Mouse (Mus musculus) hindbrain, embryonic 15.5 days (tissue): ENCODE data around the gene Fndc1. TPM values are rescaled to one million over a fixed set of nuclear protein-coding genes. Genes with fewer than 3 reads are reported as not detected.

Experiments used
- ATAC-seq: fragments of 200-750 bp; cut with Nextera tagmentation; 2 replicates; pipeline ENCODE4 v1.8.0; 2017; ENCODE audit warnings: low read depth, moderate number of reproducible peaks, moderate TSS enrichment; ENCODE audit not compliant: low FRiP score
- H3K27ac ChIP-seq: fragments of 300-500 bp; sonication (generic); replicated peaks from 2 replicates; pipeline ENCODE4 v1.5.1; 2015; ENCODE audit warnings: mild to moderate bottlenecking, inconsistent platforms
- H3K27me3 ChIP-seq: fragments of 300-500 bp; sonication (generic); 2 replicates; pipeline ENCODE4 v1.6.1; 2015; ENCODE audit warnings: control low read depth, inconsistent platforms
- H3K36me3 ChIP-seq: fragments of 300-500 bp; sonication (generic); 2 replicates; pipeline ENCODE4 v1.6.1; 2015; ENCODE audit warnings: control low read depth, inconsistent platforms
- H3K4me1 ChIP-seq: fragments of 300-500 bp; sonication (generic); replicated peaks from 2 replicates; pipeline ENCODE4 v1.6.1; 2015; ENCODE audit warnings: control low read depth, inconsistent platforms
- H3K4me2 ChIP-seq: fragments of 300-500 bp; sonication (generic); 2 replicates; pipeline ENCODE4 v1.6.1; 2015; ENCODE audit warnings: moderate library complexity, mild to moderate bottlenecking, inconsistent platforms
- H3K4me3 ChIP-seq: fragments of 300-500 bp; sonication (generic); 2 replicates; pipeline ENCODE4 v1.5.1; 2015; ENCODE audit warnings: mild to moderate bottlenecking, inconsistent platforms
- H3K9ac ChIP-seq: fragments of 300-500 bp; sonication (generic); 2 replicates; pipeline ENCODE4 v1.6.1; 2015; ENCODE audit warnings: inconsistent platforms
- H3K9me3 ChIP-seq: fragments of 300-500 bp; sonication (generic); 2 replicates; pipeline ENCODE4 v1.6.1; 2016; ENCODE audit warnings: control low read depth, inconsistent platforms
- WGBS: fragments of 180-500 bp; shearing (Covaris S2); methylation state at CpG from one replicate; pipeline ENCODE4 v1.1.7; 2015; 5-methylcytosine and 5-hydroxymethylcytosine counted together
- microRNA-seq: library from miRNA; unstranded; fragments of <30 nt; microRNA quantifications from one replicate; pipeline ENCODE4, GENCODE M21; 2016
- polyA plus RNA-seq: library from polyadenylated mRNA; unstranded; fragments of >200 nt; fragmentation: Nextera tagmentation; extraction: Ambion mirVana; gene quantifications from 2 replicates; pipeline ENCODE4 v1.2.1, GENCODE M21; 2015

Gene Fndc1
- polyA plus RNA-seq, 1 experiment from 2014 or later = 8.2 TPM

DNA sequence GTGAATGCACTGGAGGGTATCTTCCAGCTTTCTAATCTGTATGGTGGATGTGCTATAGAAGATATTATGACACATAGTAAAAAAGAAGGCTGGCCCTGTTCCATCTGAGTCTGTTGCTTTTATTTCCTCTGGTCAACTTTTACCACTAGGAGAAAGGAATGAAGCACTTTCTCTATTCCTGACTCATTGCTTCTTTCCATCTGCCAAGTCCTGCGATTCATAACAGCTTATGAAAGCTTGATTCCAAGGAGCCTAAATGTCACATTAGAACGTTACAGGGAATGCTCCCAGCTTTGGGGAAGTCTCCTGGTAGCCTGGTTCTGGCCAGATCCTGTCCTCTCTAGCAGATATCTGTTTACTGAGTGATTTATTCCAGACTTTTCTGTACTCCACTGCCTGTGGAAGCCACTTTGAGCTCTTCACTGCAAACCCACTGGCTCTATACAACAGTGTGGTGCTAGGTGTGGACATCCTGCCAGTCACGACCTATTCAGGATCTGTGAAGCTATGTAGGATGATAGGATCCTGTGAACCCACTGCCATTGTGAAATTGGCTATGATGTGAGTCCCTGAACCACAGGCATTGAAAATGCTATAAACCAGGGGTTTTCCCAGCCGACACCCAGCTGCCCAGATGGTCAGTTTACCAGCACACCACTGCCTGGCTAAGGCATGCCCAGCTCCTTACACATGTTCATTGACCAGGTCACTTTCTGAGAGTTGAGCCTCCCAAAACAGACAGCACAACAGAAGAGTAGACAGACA, 77.9 kb downstream of the Fndc1 start:
- H3K27ac ChIP-seq = no peak overlapping the region
- H3K4me3 ChIP-seq = no peak overlapping the region
- H3K27me3 ChIP-seq = no peaks in the 10 kb centered on the region
- WGBS = 85% methylated on average over 4 of the region's 4 CpGs
- H3K9me3 ChIP-seq = no peaks in the 10 kb centered on the region
- no peak overlapping the region for H3K9ac ChIP-seq
- H3K36me3 ChIP-seq = no peaks in the 10 kb centered on the region
- no peaks in the 10 kb centered on the region for H3K4me1 ChIP-seq
- H3K4me2 ChIP-seq = no peak overlapping the region
- ATAC-seq = no peak

GRCm38 (mm10) chr17:7746841-7747240, 80.3 kb downstream of the Fndc1 start:
- WGBS = 80% methylated on average over 3 of the region's 3 CpGs
- H3K9me3 ChIP-seq = no peaks in the 10 kb centered on the region
- H3K4me1 ChIP-seq = no peaks in the 10 kb centered on the region
- peak; percentile 59; the same call in 1 of the 2 replicates for ATAC-seq
- no peak overlapping the region for H3K4me3 ChIP-seq
- H3K4me2 ChIP-seq = no peak overlapping the region
- H3K36me3 ChIP-seq = no peaks in the 10 kb centered on the region
- H3K27me3 ChIP-seq = no peaks in the 10 kb centered on the region
- no peak overlapping the region for H3K27ac ChIP-seq
- no peak overlapping the region for H3K9ac ChIP-seq

DNA sequence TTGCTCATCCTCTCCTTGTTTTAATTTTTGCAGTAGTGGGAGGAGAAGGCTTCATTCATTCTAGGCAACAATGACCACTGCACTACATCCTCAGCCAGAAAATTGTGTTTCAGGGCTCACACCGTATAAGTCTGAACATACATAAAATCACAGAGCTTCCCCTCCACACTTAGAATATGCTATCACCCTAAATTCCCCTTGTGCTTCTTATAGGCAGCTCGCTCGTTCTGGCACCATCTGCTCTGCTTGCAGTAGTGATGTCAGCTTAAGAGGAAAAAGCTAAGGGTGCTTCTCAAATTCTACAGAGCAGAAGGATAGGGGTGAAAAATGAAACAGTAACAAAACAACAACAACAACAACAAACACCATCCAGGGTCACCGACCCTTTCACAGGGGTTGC, 82.1 kb downstream of the Fndc1 start:
- Histone ChIP-seq H3K27ac (no peak overlapping the region), H3K27me3 (no peaks in the 10 kb centered on the region), H3K36me3 (no peaks in the 10 kb centered on the region), H3K4me2 (no peak overlapping the region), H3K9me3 (no peaks in the 10 kb centered on the region), H3K4me1 (no peaks in the 10 kb centered on the region), H3K4me3 (no peak overlapping the region), H3K9ac (no peak overlapping the region)
- ATAC-seq = no peak
- WGBS = 94% methylated on average over 4 of the region's 4 CpGs

GRCm38 (mm10) chr17:7740988-7741387, 86.1 kb downstream of the Fndc1 start:
- Histone ChIP-seq H3K9me3 (no peaks in the 10 kb centered on the region), H3K4me1 (no peaks in the 10 kb centered on the region), H3K9ac (no peak overlapping the region), H3K4me3 (no peak overlapping the region), H3K27me3 (no peaks in the 10 kb centered on the region), H3K36me3 (no peaks in the 10 kb centered on the region), H3K27ac (no peak overlapping the region), H3K4me2 (no peak overlapping the region)
- ATAC-seq = no peak
- WGBS = 30% methylated on average over 2 of the region's 2 CpGs

DNA sequence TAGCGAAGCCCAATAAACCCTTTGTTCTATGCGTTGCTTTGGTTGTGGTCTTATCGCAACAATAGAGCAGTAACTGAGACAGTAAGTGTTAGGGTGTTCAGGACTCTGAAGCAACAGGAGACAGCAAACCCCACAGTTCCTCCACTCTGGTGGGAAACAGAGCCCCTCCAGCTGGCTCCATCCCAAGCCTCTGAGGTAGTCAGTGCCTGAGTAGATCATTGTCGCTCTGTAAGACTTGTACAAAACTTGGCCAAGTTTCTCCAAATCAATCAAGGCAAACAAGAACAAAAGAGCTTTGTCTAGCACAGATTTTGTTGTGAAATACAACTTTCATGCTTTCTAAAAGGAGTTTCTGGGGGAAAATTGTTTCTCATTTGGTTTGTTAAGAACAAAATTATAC, 104.1 kb downstream of the Fndc1 start:
- no peak for ATAC-seq
- Histone ChIP-seq H3K27me3 (no peaks in the 10 kb centered on the region), H3K4me2 (no peak overlapping the region), H3K36me3 (no peaks in the 10 kb centered on the region), H3K9ac (no peak overlapping the region), H3K9me3 (no peaks in the 10 kb centered on the region), H3K4me3 (no peak overlapping the region), H3K4me1 (no peaks in the 10 kb centered on the region; the same call in 1 of the 2 replicates), H3K27ac (no peak overlapping the region)
- WGBS = 71% methylated on average over 4 of the region's 4 CpGs

DNA sequence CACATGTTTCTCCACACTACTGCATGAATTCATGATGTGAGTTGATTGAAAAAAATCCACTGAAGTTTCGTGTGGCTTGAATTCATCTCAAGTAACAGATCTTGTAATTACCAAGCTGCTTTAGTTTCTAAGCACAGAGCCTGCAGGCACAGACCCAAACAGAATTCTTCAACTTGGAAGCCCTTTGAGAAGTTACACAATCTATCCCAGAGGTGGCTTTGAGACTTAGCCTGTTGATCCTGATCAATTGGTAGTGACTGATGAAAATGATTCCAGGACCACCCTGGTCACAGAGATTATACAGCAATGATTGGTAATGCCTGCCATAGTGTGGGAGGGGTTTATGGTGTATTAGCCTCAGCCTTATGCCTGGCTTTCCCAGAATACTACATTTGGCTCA, 108.2 kb downstream of the Fndc1 start:
- no peak overlapping the region for H3K4me3 ChIP-seq
- WGBS = 72% methylated on average over 1 of the region's 1 CpGs
- H3K9me3 ChIP-seq = no peaks in the 10 kb centered on the region
- ATAC-seq = no peak
- no peaks in the 10 kb centered on the region for H3K27me3 ChIP-seq
- H3K9ac ChIP-seq = no peak overlapping the region
- H3K36me3 ChIP-seq = no peaks in the 10 kb centered on the region
- H3K4me1 ChIP-seq = no peaks in the 10 kb centered on the region; the same call in 1 of the 2 replicates
- H3K4me2 ChIP-seq = no peak overlapping the region
- no peak overlapping the region for H3K27ac ChIP-seq

DNA sequence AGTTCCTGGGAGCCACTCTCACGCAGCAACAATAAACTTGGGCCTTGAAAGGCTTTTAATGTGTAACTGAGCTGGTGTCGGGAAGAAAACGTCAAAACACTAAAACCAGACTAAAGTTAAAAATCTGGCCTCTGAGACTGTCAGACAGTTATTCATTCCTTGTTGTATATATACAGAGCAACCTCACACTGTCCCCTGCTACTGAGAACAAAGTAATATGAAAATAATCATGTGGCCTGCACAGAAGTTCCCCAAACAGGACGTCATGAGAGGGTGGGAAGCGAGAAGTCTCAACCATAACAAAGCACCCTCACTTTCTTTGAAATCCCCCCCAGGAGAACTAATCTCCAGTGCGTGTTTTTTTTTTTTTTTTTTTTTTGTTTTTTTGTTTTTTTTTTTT, 109.2 kb downstream of the Fndc1 start:
- Histone ChIP-seq H3K27ac (no peak overlapping the region), H3K27me3 (no peaks in the 10 kb centered on the region), H3K36me3 (no peaks in the 10 kb centered on the region), H3K4me2 (no peak overlapping the region), H3K4me3 (no peak overlapping the region), H3K9me3 (no peaks in the 10 kb centered on the region), H3K4me1 (no peaks in the 10 kb centered on the region; the same call in 1 of the 2 replicates), H3K9ac (no peak overlapping the region)
- 78% methylated on average over 6 of the region's 6 CpGs for WGBS
- no peak for ATAC-seq

DNA sequence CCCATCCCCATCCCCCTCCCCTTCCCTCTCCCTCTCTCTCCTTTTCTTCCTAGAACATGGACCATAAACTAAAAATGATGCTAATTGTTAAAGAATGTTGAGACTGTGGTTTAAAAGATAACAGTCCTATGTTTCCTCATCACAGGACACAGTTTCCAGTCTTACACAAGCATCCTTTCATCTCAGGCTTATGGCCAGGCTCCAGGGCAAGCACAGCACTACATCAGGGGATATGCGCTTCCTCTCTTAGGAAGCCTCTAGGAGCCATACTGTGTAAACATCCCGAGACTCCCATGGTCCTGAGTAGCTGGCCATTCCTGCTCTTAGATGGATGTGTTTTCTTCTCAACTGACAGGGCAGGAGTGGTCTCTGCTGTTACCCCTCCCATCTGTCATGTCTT, 114.1 kb downstream of the Fndc1 start:
- Histone ChIP-seq H3K9me3 (no peaks in the 10 kb centered on the region), H3K4me3 (no peak overlapping the region), H3K27ac (no peak overlapping the region), H3K36me3 (no peaks in the 10 kb centered on the region), H3K4me2 (no peak overlapping the region), H3K4me1 (no peaks in the 10 kb centered on the region), H3K9ac (no peak overlapping the region), H3K27me3 (no peaks in the 10 kb centered on the region)
- ATAC-seq = no peak
- WGBS = 73% methylated on average over 2 of the region's 2 CpGs

DNA sequence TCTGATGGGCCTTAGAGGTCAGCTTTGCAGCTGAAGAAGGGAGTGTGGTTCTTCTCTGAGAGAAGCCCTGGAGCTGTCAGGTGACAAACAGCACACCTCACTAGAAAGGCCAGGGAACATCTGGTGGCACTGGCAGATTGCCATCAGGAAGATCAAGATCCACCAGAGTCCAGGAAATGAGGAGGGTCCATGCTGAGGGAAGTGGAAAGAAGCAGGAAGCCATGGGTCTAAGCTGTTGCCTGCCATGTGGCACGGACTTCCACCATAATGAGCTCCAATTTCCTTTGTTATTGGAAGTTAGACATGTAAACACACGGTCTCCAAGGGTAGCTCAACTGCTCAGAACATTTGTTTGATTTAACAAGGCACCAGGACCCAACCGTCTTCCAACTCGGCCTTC, 120.0 kb downstream of the Fndc1 start:
- no peak overlapping the region for H3K4me2 ChIP-seq
- no peaks in the 10 kb centered on the region for H3K36me3 ChIP-seq
- H3K4me3 ChIP-seq = no peak overlapping the region
- H3K9me3 ChIP-seq = no peaks in the 10 kb centered on the region
- 69% methylated on average over 4 of the region's 4 CpGs for WGBS
- no peaks in the 10 kb centered on the region for H3K27me3 ChIP-seq
- H3K4me1 ChIP-seq = no peaks in the 10 kb centered on the region
- no peak overlapping the region for H3K9ac ChIP-seq
- H3K27ac ChIP-seq = no peak overlapping the region
- ATAC-seq = no peak

GRCm38 (mm10) chr17:7690271-7690670, 136.8 kb downstream of the Fndc1 start:
- H3K36me3 ChIP-seq = no peaks in the 10 kb centered on the region
- no peak for ATAC-seq
- H3K4me1 ChIP-seq = no peaks in the 10 kb centered on the region
- 89% methylated on average over 4 of the region's 4 CpGs for WGBS
- no peaks in the 10 kb centered on the region for H3K27me3 ChIP-seq
- no peak overlapping the region for H3K4me2 ChIP-seq
- H3K9ac ChIP-seq = no peak overlapping the region
- H3K9me3 ChIP-seq = no peaks in the 10 kb centered on the region
- H3K27ac ChIP-seq = no peak overlapping the region
- no peak overlapping the region for H3K4me3 ChIP-seq

Small RNA genes lying within 50 kb of the gene (microRNA-seq; reads per million reads assigned to microRNA genes)
- not detected for gene Gm25872

Other genes with a start within 250 kb of the Fndc1 start
- gene Tagap, start 98.7 kb upstream of the Fndc1 start, polyA plus RNA-seq = 0.47 and 0.56 TPM in 2 replicates
- 74.4 and 85.2 TPM in 2 replicates for gene Rsph3a, start 118.3 kb upstream of the Fndc1 start, polyA plus RNA-seq